Mouse (Mus musculus) testis, adult 2 months (tissue): ENCODE measurements around the gene Lrrtm4. TPM values are rescaled to one million over a fixed set of nuclear protein-coding genes. Genes with fewer than 3 reads are reported as not detected.

Experiments used
- H3K27ac ChIP-seq: fragments of 200-500 bp; 2 replicates; pipeline ENCODE4 v1.5.1; 2012; ENCODE audit warnings: low read depth, low read length; ENCODE audit not compliant: control insufficient read depth, insufficient read depth
- H3K27me3 ChIP-seq: fragments of 200-500 bp; 2 replicates; pipeline ENCODE4 v1.6.1; 2012; ENCODE audit warnings: mild to moderate bottlenecking, low read length, moderate library complexity; ENCODE audit not compliant: control insufficient read depth, insufficient read depth
- H3K36me3 ChIP-seq: fragments of 200-500 bp; 2 replicates; pipeline ENCODE4 v1.6.1; 2012; ENCODE audit warnings: mild to moderate bottlenecking, low read length; ENCODE audit not compliant: control insufficient read depth, insufficient read depth
- H3K4me1 ChIP-seq: fragments of 200-500 bp; 2 replicates; pipeline ENCODE4 v1.6.1; 2012; ENCODE audit warnings: low read length; ENCODE audit not compliant: control insufficient read depth, insufficient read depth
- H3K4me3 ChIP-seq: fragments of 200-500 bp; 2 replicates; pipeline ENCODE4 v1.5.1; 2012; ENCODE audit warnings: low read depth, mild to moderate bottlenecking, low read length, moderate library complexity, mixed read lengths; ENCODE audit not compliant: control insufficient read depth
- CTCF ChIP-seq: fragments of 200-500 bp; IDR thresholded peaks from 2 replicates; pipeline ENCODE4 v1.5.1; 2012; ENCODE audit warnings: low read depth, mild to moderate bottlenecking, inconsistent platforms, low read length, moderate library complexity; ENCODE audit not compliant: control insufficient read depth, insufficient read depth, insufficient replicate concordance
- POLR2A ChIP-seq: fragments of 200-500 bp; IDR thresholded peaks from 2 replicates; pipeline ENCODE4 v1.6.1; 2012; ENCODE audit warnings: low read depth, mild to moderate bottlenecking, inconsistent platforms, low read length, moderate library complexity; ENCODE audit not compliant: control insufficient read depth
- polyA plus RNA-seq: library from polyadenylated mRNA; depleted of rRNA; stranded (reverse); fragments of >200 nt; gene quantifications from 2 replicates; pipeline ENCODE4 v1.2.3, GENCODE M21; 2012

The Lrrtm4 gene
- polyA plus RNA-seq, 1 experiment, result not detected

DNA sequence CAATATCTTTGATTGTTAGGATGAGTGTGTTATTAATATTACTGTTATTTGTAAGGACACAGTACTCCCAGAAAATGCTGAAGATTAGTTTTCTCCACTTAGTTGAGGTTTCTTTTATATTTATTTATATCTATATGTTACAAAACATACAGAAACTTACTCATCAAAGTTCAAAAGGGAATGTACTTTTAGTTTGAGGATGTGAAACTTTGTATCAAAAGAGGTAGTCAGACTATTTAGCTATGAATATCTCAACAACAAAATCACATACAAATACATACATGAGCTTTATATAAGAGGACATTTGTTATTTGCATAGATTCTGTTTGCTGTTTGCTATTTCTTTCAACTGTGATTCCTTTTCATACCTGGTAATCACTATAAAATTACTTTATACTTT, 421.5 kb downstream of the Lrrtm4 start:
- no peaks in the 10 kb centered on the region for H3K27me3 ChIP-seq
- H3K27ac ChIP-seq, result no peak overlapping the region
- TF ChIP-seq CTCF (no peak), POLR2A (no peak)
- no peaks in the 10 kb centered on the region for H3K4me1 ChIP-seq
- H3K4me3 ChIP-seq, result no peak overlapping the region
- no peaks in the 10 kb centered on the region for H3K36me3 ChIP-seq

DNA sequence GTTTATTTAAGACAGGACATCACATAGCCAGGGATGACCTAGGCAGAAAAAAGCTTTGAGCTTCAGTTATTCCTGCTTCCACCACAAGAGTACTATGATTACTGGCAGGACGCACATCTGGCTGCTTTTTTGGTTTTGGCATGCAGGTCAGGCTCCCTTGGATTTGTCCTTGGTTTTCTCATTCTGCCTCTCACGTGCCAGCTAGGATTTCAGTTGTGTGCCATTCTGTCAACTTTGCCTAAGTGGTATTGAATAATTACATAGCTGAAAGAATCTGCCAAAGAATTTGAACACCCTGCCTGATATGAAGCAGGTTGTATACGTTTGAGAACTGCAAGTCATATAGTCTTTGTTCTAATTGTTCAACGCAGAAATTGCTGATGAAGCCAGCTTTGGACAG, 451.9 kb downstream of the Lrrtm4 start:
- no peaks in the 10 kb centered on the region for H3K4me1 ChIP-seq
- no peaks in the 10 kb centered on the region for H3K36me3 ChIP-seq
- TF ChIP-seq POLR2A (no peak), CTCF (no peak)
- H3K27ac ChIP-seq, result no peak overlapping the region
- no peak overlapping the region for H3K4me3 ChIP-seq
- no peaks in the 10 kb centered on the region for H3K27me3 ChIP-seq

DNA sequence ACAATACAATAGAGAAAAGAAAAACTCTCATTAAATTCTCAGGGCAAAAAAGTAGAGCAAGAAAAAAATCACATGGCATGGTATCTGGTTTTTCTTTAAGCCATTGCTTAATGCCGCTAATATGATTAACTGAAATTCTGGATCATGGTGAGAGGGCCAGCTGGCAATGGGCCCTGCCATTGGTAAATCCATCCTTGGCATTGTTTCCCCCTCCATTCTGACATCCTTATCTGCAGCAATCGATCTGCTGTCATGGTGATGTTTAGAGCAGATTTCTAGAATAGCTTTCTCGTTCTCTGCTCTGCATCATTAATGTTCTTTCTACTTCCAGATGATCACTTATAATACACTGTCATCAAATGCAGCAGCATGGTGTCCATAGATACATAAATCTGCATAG, 457.5 kb downstream of the Lrrtm4 start:
- H3K4me3 ChIP-seq, result no peak overlapping the region
- no peaks in the 10 kb centered on the region for H3K36me3 ChIP-seq
- H3K4me1 ChIP-seq, result no peaks in the 10 kb centered on the region
- H3K27ac ChIP-seq, result no peak overlapping the region
- TF ChIP-seq CTCF, result no peak
- no peaks in the 10 kb centered on the region for H3K27me3 ChIP-seq

DNA sequence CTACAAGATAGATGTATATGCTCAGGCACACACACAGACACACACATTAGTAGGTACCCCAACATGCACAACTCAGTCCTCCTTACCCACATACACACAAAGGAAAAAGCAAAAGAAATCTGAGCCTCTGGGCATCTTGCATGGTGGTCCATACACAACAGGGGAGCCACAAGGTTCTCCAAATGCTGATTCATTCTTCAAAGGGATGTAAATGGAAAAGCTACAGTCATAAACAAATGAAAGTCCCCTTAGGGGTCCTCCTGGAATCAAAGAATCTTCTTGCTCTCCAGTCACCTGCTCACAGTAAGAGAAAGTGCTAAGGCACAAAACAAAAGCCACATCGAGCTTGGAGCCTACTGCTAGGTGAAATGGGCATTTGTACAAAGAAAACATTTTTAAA, 526.3 kb downstream of the Lrrtm4 start:
- TF ChIP-seq CTCF (no peak), POLR2A (no peak)
- H3K4me3 ChIP-seq, result no peak overlapping the region

DNA sequence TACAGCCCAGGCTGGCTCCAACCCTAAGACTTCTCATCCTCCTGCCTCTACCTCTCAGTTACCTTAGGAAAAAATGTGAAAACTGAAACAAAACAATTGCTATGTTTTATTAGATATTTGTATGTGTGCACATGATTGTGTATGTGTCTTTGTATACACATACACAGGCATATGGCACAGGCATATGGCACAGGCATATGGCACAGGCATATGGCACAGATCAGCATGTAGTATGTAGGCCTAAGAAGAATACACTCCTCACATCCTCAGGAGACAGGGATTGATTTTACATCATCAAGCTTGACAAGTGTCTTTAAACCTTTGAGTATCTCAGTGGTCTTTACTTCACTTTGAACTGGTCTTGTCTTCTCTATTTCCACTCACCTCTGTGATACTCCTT, 531.2 kb downstream of the Lrrtm4 start:
- TF ChIP-seq CTCF, result no peak
- no peak for TF ChIP-seq POLR2A
- no peak overlapping the region for H3K27ac ChIP-seq
- H3K27me3 ChIP-seq, result no peaks in the 10 kb centered on the region
- H3K4me1 ChIP-seq, result no peaks in the 10 kb centered on the region
- H3K4me3 ChIP-seq, result no peak overlapping the region
- no peaks in the 10 kb centered on the region for H3K36me3 ChIP-seq

More for the DNA sequence above, 526.3 kb downstream of the Lrrtm4 start:
- H3K4me1 ChIP-seq, result no peaks in the 10 kb centered on the region
- no peaks in the 10 kb centered on the region for H3K27me3 ChIP-seq
- H3K36me3 ChIP-seq, result no peaks in the 10 kb centered on the region
- no peak overlapping the region for H3K27ac ChIP-seq

DNA sequence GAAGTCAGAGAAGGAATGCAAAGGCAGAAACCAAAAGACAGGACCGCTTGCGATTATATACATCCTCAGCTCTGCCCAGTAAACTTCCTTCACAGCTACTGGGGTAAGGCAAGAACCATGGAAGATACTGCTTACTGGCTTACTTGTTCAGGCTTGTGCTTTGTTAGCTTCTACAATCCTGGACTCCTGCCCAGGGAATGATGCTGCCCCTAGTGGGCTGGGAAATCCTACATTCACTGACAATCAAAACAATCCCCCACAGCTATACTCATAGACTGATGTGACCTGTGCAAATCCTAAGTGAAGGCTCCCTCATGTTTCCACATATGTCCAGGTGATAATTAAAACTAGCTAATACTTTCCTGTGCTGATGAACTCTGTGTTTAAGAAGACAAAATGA, 534.7 kb downstream of the Lrrtm4 start:
- Histone ChIP-seq H3K4me1 (no peaks in the 10 kb centered on the region), H3K27ac (no peak overlapping the region), H3K4me3 (no peak overlapping the region), H3K27me3 (no peaks in the 10 kb centered on the region), H3K36me3 (no peaks in the 10 kb centered on the region)
- TF ChIP-seq CTCF, result no peak
- no peak for TF ChIP-seq POLR2A

DNA sequence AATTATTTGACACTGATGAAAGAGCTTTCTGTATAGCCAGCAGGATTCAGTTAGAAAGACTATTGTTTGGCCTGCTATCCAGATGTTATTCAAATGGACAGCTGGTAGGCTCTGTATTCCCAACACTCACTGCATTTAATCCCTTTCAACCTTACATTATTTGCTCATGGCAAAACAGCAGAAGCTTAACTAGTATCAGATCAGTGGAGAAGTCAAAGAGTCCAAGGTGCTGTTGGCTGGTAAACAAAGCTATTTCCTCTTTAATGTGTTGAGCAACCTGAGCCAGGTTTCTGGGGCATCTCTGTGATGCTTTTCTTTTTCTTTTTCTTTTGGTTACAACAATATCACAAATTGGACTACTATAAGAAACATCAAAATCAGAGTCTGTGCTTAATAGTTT, 536.3 kb downstream of the Lrrtm4 start:
- no peaks in the 10 kb centered on the region for H3K27me3 ChIP-seq
- no peaks in the 10 kb centered on the region for H3K4me1 ChIP-seq
- no peak overlapping the region for H3K27ac ChIP-seq
- H3K4me3 ChIP-seq, result no peak overlapping the region
- TF ChIP-seq CTCF, result no peak
- no peak for TF ChIP-seq POLR2A
- no peaks in the 10 kb centered on the region for H3K36me3 ChIP-seq

DNA sequence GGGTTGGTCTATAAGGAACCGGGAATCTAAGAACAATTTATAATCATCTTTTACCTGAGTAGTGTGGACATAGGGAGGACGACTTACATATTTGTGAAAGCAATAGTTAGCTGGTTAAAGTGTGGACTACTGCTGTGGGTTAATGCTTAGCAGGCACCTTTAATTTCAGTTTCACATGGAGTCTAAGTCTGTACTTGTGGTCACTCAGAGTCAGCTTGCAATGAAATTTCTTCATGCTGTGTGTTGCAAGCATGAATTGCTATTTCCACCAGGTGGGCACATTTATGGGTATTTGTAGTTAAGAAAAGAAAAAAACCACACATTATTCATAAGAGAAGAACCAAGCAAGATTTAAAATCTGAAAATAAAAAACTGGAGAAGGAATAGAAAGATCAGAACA, 558.5 kb downstream of the Lrrtm4 start:
- no peaks in the 10 kb centered on the region for H3K27me3 ChIP-seq
- no peaks in the 10 kb centered on the region for H3K4me1 ChIP-seq
- H3K27ac ChIP-seq, result no peak overlapping the region
- H3K36me3 ChIP-seq, result no peaks in the 10 kb centered on the region
- no peak overlapping the region for H3K4me3 ChIP-seq
- TF ChIP-seq POLR2A (no peak), CTCF (no peak)
